Mouse (Mus musculus): Measurements from ENCODE around the gene Tmem106c. TPM values are rescaled to one million over a fixed set of nuclear protein-coding genes. Genes with fewer than 3 reads are reported as not detected.

Tmem106c gene
- polyA plus RNA-seq, 1 experiment from 2014 or later = 14.8 TPM

- Histone ChIP-seq H3K9ac (no peak overlapping the region), H3K27ac (no peak overlapping the region), H3K4me1 (replicated peaks) (no peaks in the 10 kb centered on the region), H3K4me3 (replicated peaks) (no peak overlapping the region), H3K9me3 (replicated peaks) (no peaks in the 10 kb centered on the region), H3K27me3 (0 out of 2 replicates have a peak, but pooled peaks cover 2% of the 10 kb centered on the region), H3K36me3 (no peaks in the 10 kb centered on the region), H3K4me2 (no peak overlapping the region)
- ATAC-seq (ENCODE audit: low read depth) (no peak), DNase-seq (no peak)
- WGBS (ENCODE audit: insufficient replicate concordance) = 68% methylated on average over 8 of the region's 8 CpGs
Observed at GRCm38 (mm10) chr15:97954671-97955070, 9.3 kb upstream of the Tmem106c start.

GRCm38 (mm10) chr15:97955286-97955685, 8.7 kb upstream of the Tmem106c start:
- H3K4me1 ChIP-seq (replicated peaks) = no peaks in the 10 kb centered on the region
- 0 out of 2 replicates have a peak, but pooled peaks cover 2% of the 10 kb centered on the region for H3K27me3 ChIP-seq
- 46% methylated on average over 1 of the region's 1 CpGs for WGBS (ENCODE audit: insufficient replicate concordance)
- H3K9ac ChIP-seq = no peak overlapping the region
- no peak for ATAC-seq (ENCODE audit: low read depth)
- DNase-seq = no peak
- no peak overlapping the region for H3K27ac ChIP-seq
- no peaks in the 10 kb centered on the region for H3K36me3 ChIP-seq
- no peak overlapping the region for H3K4me3 ChIP-seq (replicated peaks)
- no peaks in the 10 kb centered on the region for H3K9me3 ChIP-seq (replicated peaks)
- no peak overlapping the region for H3K4me2 ChIP-seq

- 0 out of 2 replicates have a peak, but pooled peaks cover 2% of the 10 kb centered on the region for H3K27me3 ChIP-seq
- DNase-seq = no peak
- H3K4me3 ChIP-seq (replicated peaks) = no peak overlapping the region
- H3K27ac ChIP-seq = no peak overlapping the region
- no peak overlapping the region for H3K4me2 ChIP-seq
- no peaks in the 10 kb centered on the region for H3K36me3 ChIP-seq
- WGBS (ENCODE audit: insufficient replicate concordance) = 39% methylated on average over 4 of the region's 4 CpGs
- ATAC-seq (ENCODE audit: low read depth) = no peak
- H3K9me3 ChIP-seq (replicated peaks) = no peaks in the 10 kb centered on the region
- H3K9ac ChIP-seq = no peak overlapping the region
- no peaks in the 10 kb centered on the region for H3K4me1 ChIP-seq (replicated peaks)
Observed at GRCm38 (mm10) chr15:97955742-97956141, 8.3 kb upstream of the Tmem106c start.

DNA sequence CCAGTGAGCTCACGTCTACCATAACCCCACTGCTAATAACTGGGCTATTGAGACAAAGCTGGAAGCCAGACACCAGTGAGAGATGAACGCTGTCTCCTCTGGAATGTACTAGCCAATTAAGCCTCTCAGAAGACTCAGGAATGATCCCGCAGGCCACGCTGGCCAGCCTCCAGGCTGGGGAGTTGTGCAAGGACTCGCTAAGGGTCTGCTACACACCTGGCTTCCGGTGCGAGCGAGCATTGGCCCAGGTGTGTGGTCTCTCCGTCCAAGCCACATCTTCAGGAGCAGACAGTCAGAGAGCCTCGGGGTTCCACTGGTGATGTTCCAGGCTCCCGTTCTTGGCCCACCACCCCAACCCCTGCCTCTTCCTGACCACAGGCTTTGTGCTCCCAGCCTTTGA, 7.6 kb upstream of the Tmem106c start:
- no peak overlapping the region for H3K27ac ChIP-seq
- no peak overlapping the region for H3K4me3 ChIP-seq (replicated peaks)
- ATAC-seq (ENCODE audit: low read depth) (no peak), DNase-seq (no peak)
- no peak overlapping the region for H3K9ac ChIP-seq
- H3K27me3 ChIP-seq = 0 out of 2 replicates have a peak, but pooled peaks cover 2% of the 10 kb centered on the region
- no peak overlapping the region for H3K4me2 ChIP-seq
- no peaks in the 10 kb centered on the region for H3K9me3 ChIP-seq (replicated peaks)
- WGBS (ENCODE audit: insufficient replicate concordance) = 72% methylated on average over 11 of the region's 11 CpGs
- no peaks in the 10 kb centered on the region for H3K36me3 ChIP-seq
- H3K4me1 ChIP-seq (replicated peaks) = no peaks in the 10 kb centered on the region

- Histone ChIP-seq H3K36me3 (no peaks in the 10 kb centered on the region), H3K4me1 (replicated peaks) (peaks cover 7% of the 10 kb centered on the region), H3K27me3 (no peaks in the 10 kb centered on the region), H3K9me3 (replicated peaks) (no peaks in the 10 kb centered on the region), H3K4me3 (replicated peaks) (peak overlapping the region; percentile 72), H3K27ac (no peak overlapping the region; the same call in 1 of the 2 replicates), H3K4me2 (peak overlapping the region; percentile 93), H3K9ac (peak overlapping the region; percentile 74)
- 8% methylated on average over 13 of the region's 13 CpGs for WGBS (ENCODE audit: insufficient replicate concordance)
- DNase-seq = no peak
- ATAC-seq (ENCODE audit: low read depth) = 0 out of 2 replicates have a peak, but pooled peaks have one; percentile 27
Observed at GRCm38 (mm10) chr15:97963329-97963988, 541 bp upstream of the Tmem106c start.

DNA sequence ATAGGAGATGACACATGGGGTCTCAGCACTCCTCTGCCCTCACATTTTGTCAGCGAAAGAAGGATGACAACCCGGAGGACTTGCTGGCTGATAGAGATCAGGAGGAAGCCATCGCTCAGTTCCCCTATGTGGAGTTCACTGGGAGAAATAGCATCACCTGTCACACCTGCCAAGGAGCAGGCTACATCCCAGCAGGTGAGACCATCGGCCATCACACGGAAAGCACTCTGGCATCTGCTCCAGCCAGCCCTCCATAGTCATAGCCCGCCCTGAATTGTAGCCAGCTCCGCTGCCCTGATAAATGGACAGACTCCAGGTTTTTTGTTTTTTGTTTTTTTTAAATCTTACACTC, 812 bp downstream of the Tmem106c start:
- Histone ChIP-seq H3K27me3 (no peaks in the 10 kb centered on the region), H3K4me2 (peak overlapping the region; percentile 93), H3K9ac (peak overlapping the region; percentile 81), H3K4me3 (replicated peaks) (peak overlapping the region; percentile 72), H3K9me3 (replicated peaks) (no peaks in the 10 kb centered on the region), H3K4me1 (replicated peaks) (peaks cover 7% of the 10 kb centered on the region), H3K27ac (no peak overlapping the region), H3K36me3 (no peaks in the 10 kb centered on the region)
- ATAC-seq (ENCODE audit: low read depth) = no peak
- 42% methylated on average over 7 of the region's 7 CpGs for WGBS (ENCODE audit: insufficient replicate concordance)
- DNase-seq = no peak

- WGBS (ENCODE audit: insufficient replicate concordance) = 54% methylated on average over 17 of the region's 17 CpGs
- no peaks in the 10 kb centered on the region for H3K36me3 ChIP-seq
- H3K9me3 ChIP-seq (replicated peaks) = no peaks in the 10 kb centered on the region
- no peak overlapping the region for H3K4me2 ChIP-seq
- H3K9ac ChIP-seq = no peak overlapping the region
- DNase-seq (no peak), ATAC-seq (ENCODE audit: low read depth) (no peak)
- peaks cover 7% of the 10 kb centered on the region for H3K4me1 ChIP-seq (replicated peaks)
- no peaks in the 10 kb centered on the region for H3K27me3 ChIP-seq
- no peak overlapping the region for H3K4me3 ChIP-seq (replicated peaks)
- H3K27ac ChIP-seq = no peak overlapping the region
Observed at GRCm38 (mm10) chr15:97965311-97966045, 1.5 kb downstream of the Tmem106c start.

- no peaks in the 10 kb centered on the region for H3K36me3 ChIP-seq
- no peak overlapping the region for H3K27ac ChIP-seq
- no peaks in the 10 kb centered on the region for H3K27me3 ChIP-seq
- no peak overlapping the region for H3K9ac ChIP-seq
- no peaks in the 10 kb centered on the region for H3K9me3 ChIP-seq (replicated peaks)
- 48% methylated on average over 6 of the region's 6 CpGs for whole genome bisulfite sequencing (ENCODE audit: insufficient replicate concordance)
- DNase-seq (no peak), ATAC-seq (ENCODE audit: low read depth) (no peak)
- H3K4me3 ChIP-seq (replicated peaks) = no peak overlapping the region
- no peak overlapping the region for H3K4me2 ChIP-seq
- no peaks in the 10 kb centered on the region for H3K4me1 ChIP-seq (replicated peaks)
Observed at GRCm38 (mm10) chr15:97970299-97970698, 6.3 kb downstream of the Tmem106c start.

DNA sequence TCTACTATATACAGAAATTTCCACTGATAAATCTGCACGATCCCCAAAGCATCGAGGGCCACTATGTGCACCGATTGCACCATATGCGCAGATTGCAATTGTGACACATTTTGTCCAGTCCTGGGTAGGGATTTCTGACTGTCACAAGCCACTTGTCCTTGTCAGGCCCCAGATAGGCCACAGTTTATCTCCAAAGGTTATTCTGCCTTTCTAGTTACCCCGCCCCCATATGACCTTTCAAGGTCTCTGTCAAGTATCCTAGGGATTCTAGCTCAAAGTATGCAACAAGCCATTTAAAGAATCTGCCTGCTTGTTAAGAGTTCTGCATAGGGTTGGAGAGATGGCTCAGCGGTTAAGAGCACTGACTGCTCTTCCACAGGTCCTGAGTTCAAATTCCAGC, 8.6 kb downstream of the Tmem106c start:
- Histone ChIP-seq H3K27me3 (no peaks in the 10 kb centered on the region), H3K9me3 (replicated peaks) (no peaks in the 10 kb centered on the region), H3K4me3 (replicated peaks) (no peak overlapping the region), H3K4me2 (no peak overlapping the region), H3K36me3 (no peaks in the 10 kb centered on the region), H3K27ac (no peak overlapping the region), H3K4me1 (replicated peaks) (no peaks in the 10 kb centered on the region), H3K9ac (no peak overlapping the region)
- DNase-seq (no peak), ATAC-seq (ENCODE audit: low read depth) (no peak)
- WGBS (ENCODE audit: insufficient replicate concordance) = 69% methylated on average over 6 of the region's 6 CpGs

- WGBS (ENCODE audit: insufficient replicate concordance) = 51% methylated on average over 11 of the region's 11 CpGs
- H3K4me3 ChIP-seq (replicated peaks) = no peak overlapping the region
Observed at GRCm38 (mm10) chr15:97973248-97974005, 9.4 kb downstream of the Tmem106c start.

GRCm38 (mm10) chr15:97981560-97981959, 17.6 kb downstream of the Tmem106c start:
- DNase-seq (no peak), ATAC-seq (ENCODE audit: low read depth) (no peak)
- Histone ChIP-seq H3K9ac (no peak overlapping the region), H3K27ac (no peak overlapping the region), H3K9me3 (replicated peaks) (no peaks in the 10 kb centered on the region), H3K4me2 (no peak overlapping the region), H3K27me3 (no peaks in the 10 kb centered on the region), H3K4me3 (replicated peaks) (no peak overlapping the region), H3K4me1 (replicated peaks) (no peaks in the 10 kb centered on the region), H3K36me3 (no peaks in the 10 kb centered on the region)
- 70% methylated on average over 6 of the region's 6 CpGs for WGBS (ENCODE audit: insufficient replicate concordance)

More at GRCm38 (mm10) chr15:97973248-97974005, 9.4 kb downstream of the Tmem106c start:
- H3K9ac ChIP-seq = no peak overlapping the region
- H3K4me1 ChIP-seq (replicated peaks) = no peaks in the 10 kb centered on the region
- H3K36me3 ChIP-seq = no peaks in the 10 kb centered on the region
- ATAC-seq (ENCODE audit: low read depth) = no peak
- no peaks in the 10 kb centered on the region for H3K27me3 ChIP-seq
- H3K9me3 ChIP-seq (replicated peaks) = no peaks in the 10 kb centered on the region
- H3K27ac ChIP-seq = no peak overlapping the region
- no peak for DNase-seq
- no peak overlapping the region for H3K4me2 ChIP-seq
